ENCODE assay signal across 11 mouse cellular contexts in genomic region chr2:122681379-122682137, GRCm38 (mm10). TPM values are rescaled to one million over a fixed set of nuclear protein-coding genes. Genes with fewer than 3 reads are reported as not detected.
DNase-seq lines count a peak whose midpoint lies in the region; ATAC-seq and TF ChIP-seq lines count a peak whose summit lies in the region.
"Had no signal": no experiment of that assay in that cellular context is flagged by ENCODE, and none has a peak within 500 bp of the region (broad histone marks: within the 10 kb centered on the region; RNA-seq: fewer than 3 reads in every experiment).

No protein-coding gene starts in this region.

- no peaks in the 10 kb centered on the region for H3K4me1 ChIP-seq in heart, embryonic 15.5 days (replicated peaks)
- H3K4me1 ChIP-seq in thymus, adult 2 months (replicated peaks; ENCODE audit: control insufficient read depth, insufficient read depth, low read length): no peaks in the 10 kb centered on the region
- H3K4me1 ChIP-seq in limb, embryonic 14.5 days (ENCODE audit: control insufficient read depth, insufficient read depth, low read length): no peaks in the 10 kb centered on the region
- H3K4me1 ChIP-seq: forebrain, embryonic 15.5 days had no signal

- no peak overlapping the region for H3K27ac ChIP-seq in heart, embryonic 15.5 days
- H3K27ac ChIP-seq in thymus, adult 2 months (ENCODE audit: control insufficient read depth, insufficient read depth, low read length): no peak overlapping the region
- H3K27ac ChIP-seq in limb, embryonic 14.5 days (replicated peaks; ENCODE audit: low read depth, low read length): no peak overlapping the region
- H3K27ac ChIP-seq: forebrain, embryonic 15.5 days had no signal

- H3K9ac ChIP-seq in heart, embryonic 15.5 days: no peak overlapping the region
- H3K9ac ChIP-seq in limb, embryonic 14.5 days (ENCODE audit: low read depth, low read length, severe bottlenecking): no peak overlapping the region
- H3K9ac ChIP-seq: forebrain, embryonic 15.5 days had no signal

- H3K9me3 ChIP-seq in heart, embryonic 15.5 days (replicated peaks): peaks cover 13% of the 10 kb centered on the region
- H3K9me3 ChIP-seq in limb, embryonic 14.5 days (ENCODE audit: control insufficient read depth, low read length): peaks cover 14% of the 10 kb centered on the region

- no peaks in the 10 kb centered on the region for H3K27me3 ChIP-seq in heart, embryonic 15.5 days
- H3K27me3 ChIP-seq in thymus, adult 2 months (ENCODE audit: control insufficient read depth, insufficient read depth, low read length): no peaks in the 10 kb centered on the region
- H3K27me3 ChIP-seq in limb, embryonic 14.5 days (ENCODE audit: control insufficient read depth, insufficient read depth, low read length): no peaks in the 10 kb centered on the region
- H3K27me3 ChIP-seq: forebrain, embryonic 15.5 days had no signal

- no peak overlapping the region for H3K4me2 ChIP-seq in heart, embryonic 15.5 days
- H3K4me2 ChIP-seq in limb, embryonic 14.5 days (replicated peaks; ENCODE audit: low read depth, low read length, severe bottlenecking): no peak overlapping the region
- H3K4me2 ChIP-seq: forebrain, embryonic 15.5 days had no signal

- peak; percentile 67 for ATAC-seq in heart, embryonic 15.5 days (replicated peaks; ENCODE audit: insufficient number of reproducible peaks, insufficient read depth, low FRiP score, low read depth)
- no peak for ATAC-seq in limb, embryonic 14.5 days (ENCODE audit: low FRiP score, low read depth)
- ATAC-seq: forebrain, embryonic 15.5 days had no signal

- H3K36me3 ChIP-seq in heart, embryonic 15.5 days: no peaks in the 10 kb centered on the region; the same call in 1 of the 2 replicates
- no peaks in the 10 kb centered on the region; the same call in 1 of the 2 replicates for H3K36me3 ChIP-seq in thymus, adult 2 months (ENCODE audit: control insufficient read depth, insufficient read depth, low read length)
- peaks cover 14% of the 10 kb centered on the region for H3K36me3 ChIP-seq in limb, embryonic 14.5 days (ENCODE audit: control insufficient read depth, insufficient read depth, low read length)

- TF ChIP-seq POLR2A in thymus, adult 2 months (IDR thresholded peaks at IDR 0.05; ENCODE audit: control insufficient read depth, extremely low read depth, insufficient read depth, low read length, poor library complexity): no peak
- no peak for TF ChIP-seq POLR2A in limb, embryonic 14.5 days (IDR thresholded peaks at IDR 0.05; ENCODE audit: borderline replicate concordance, extremely low read depth, insufficient read depth, insufficient read length)

- no peak overlapping the region for H3K4me3 ChIP-seq in heart, embryonic 15.5 days
- no peak overlapping the region for H3K4me3 ChIP-seq in thymus, adult 2 months (ENCODE audit: control insufficient read depth, insufficient read depth, low read length)
- no peak overlapping the region for H3K4me3 ChIP-seq in limb, embryonic 14.5 days (replicated peaks; ENCODE audit: low read length)
- H3K4me3 ChIP-seq: forebrain, embryonic 15.5 days had no signal

- DNase-seq in heart, adult 8-10 months (ENCODE audit: low spot score): no peak
- DNase-seq in thymus, postnatal 0 days (ENCODE audit: low spot score): peak; percentile 17
- no peak for DNase-seq in thymus, adult 2 months
- peak; percentile 16 for DNase-seq in limb, embryonic 14.5 days (ENCODE audit: low spot score)
- no peak for DNase-seq in right cerebral cortex, postnatal 10 days (ENCODE audit: low spot score in 2 of 2)
- no peak for DNase-seq in cerebellum, postnatal 36 days
- DNase-seq in cerebellum, postnatal 10 days: no peak
- DNase-seq: kidney, adult 11 months had no signal

- 79% methylated on average over 5 of the region's 5 CpGs for WGBS in heart, embryonic 15.5 days
- WGBS in thymus, adult 2 months: 90% methylated on average over 5 of the region's 5 CpGs
- WGBS in limb, embryonic 14.5 days: 83% methylated on average over 5 of the region's 5 CpGs

- no peak for TF ChIP-seq CTCF in thymus, adult 2 months (IDR thresholded peaks at IDR 0.05; ENCODE audit: borderline replicate concordance, control insufficient read depth, extremely low read depth, insufficient read depth, low read length, poor library complexity)

RNA-seq across cellular contexts. Expression of gene Slc30a4, which starts 20.9 kb away (rescaled TPM):
- 5.1 and 5.3 TPM in 2 replicates for polyA plus RNA-seq in heart, embryonic 15.5 days (2015; fragmentation: Nextera tagmentation; extraction: Ambion mirVana)
- 1 to 10 TPM; 8.1 to 9.4 (median 8.6) TPM for total RNA-seq in heart, adult 8-10 months (2022)
- polyA plus RNA-seq in thymus, postnatal 0 days (2015; fragmentation: Nextera tagmentation; extraction: Ambion mirVana): 5.9 and 6.2 TPM in 2 replicates
- 7.3 and 8.0 TPM in 2 replicates for polyA plus RNA-seq in thymus, adult 2 months (2012; rRNA removed)
- 13.6 and 13.8 TPM in 2 replicates for polyA plus RNA-seq in limb, embryonic 14.5 days (2012; rRNA removed)
- polyA plus RNA-seq in limb, embryonic 14.5 days (2014; fragmentation: Nextera tagmentation; extraction: Ambion mirVana): 18.4 and 20.1 TPM in 2 replicates

RNA-seq across cellular contexts. Expression of gene AA467197, which starts 44.8 kb away (rescaled TPM):
- polyA plus RNA-seq in heart, embryonic 15.5 days (2015; fragmentation: Nextera tagmentation; extraction: Ambion mirVana): 0.52 and 1.9 TPM in 2 replicates
- total RNA-seq in heart, adult 8-10 months (2022): under 1 TPM; 0.46 to 0.97 (median 0.65) TPM
- polyA plus RNA-seq in thymus, postnatal 0 days (2015; fragmentation: Nextera tagmentation; extraction: Ambion mirVana): 25.3 and 27.2 TPM in 2 replicates
- polyA plus RNA-seq in thymus, adult 2 months (2012; rRNA removed): 2.6 and 4.4 TPM in 2 replicates
- 0.30 and 0.55 TPM in 2 replicates for polyA plus RNA-seq in limb, embryonic 14.5 days (2012; rRNA removed)
- 0.26 TPM in 1 of 2 replicates, not detected in the other for polyA plus RNA-seq in limb, embryonic 14.5 days (2014; fragmentation: Nextera tagmentation; extraction: Ambion mirVana)
- polyA plus RNA-seq: brain, embryonic 14.5 days; forebrain, embryonic 15.5 days had no signal

RNA-seq across cellular contexts. Expression of gene Bloc1s6, which starts 56.7 kb away (rescaled TPM):
- 27.3 and 32.4 TPM in 2 replicates for polyA plus RNA-seq in heart, embryonic 15.5 days (2015; fragmentation: Nextera tagmentation; extraction: Ambion mirVana)
- total RNA-seq in heart, adult 8-10 months (2022): 10 to 100 TPM; 25.1 to 33.1 (median 29.1) TPM
- polyA plus RNA-seq in thymus, postnatal 0 days (2015; fragmentation: Nextera tagmentation; extraction: Ambion mirVana): 49.5 and 54.0 TPM in 2 replicates
- 38.3 and 40.5 TPM in 2 replicates for polyA plus RNA-seq in thymus, adult 2 months (2012; rRNA removed)
- 38.5 and 52.4 TPM in 2 replicates for polyA plus RNA-seq in limb, embryonic 14.5 days (2012; rRNA removed)
- 40.6 and 43.6 TPM in 2 replicates for polyA plus RNA-seq in limb, embryonic 14.5 days (2014; fragmentation: Nextera tagmentation; extraction: Ambion mirVana)

Comparison
In these comparisons a context has a peak if more than half of its experiments do, and no peak if none do; other contexts are left out.
1. DNase-seq: peak in thymus, postnatal 0 days (single experiment) and limb, embryonic 14.5 days (single experiment); none in heart, adult 8-10 months (single experiment), thymus, adult 2 months (single experiment), right cerebral cortex, postnatal 10 days (0 of 2), cerebellum, postnatal 36 days (0 of 2) and cerebellum, postnatal 10 days (0 of 2).